Mouse (Mus musculus) olfactory bulb, adult 2 months (tissue): ENCODE measurements around the gene Mccc1.

Source experiments
- CTCF ChIP-seq: fragments of 200-500 bp; IDR thresholded peaks from 2 replicates; pipeline ENCODE4 v1.5.1; 2012; ENCODE audit warnings: low read depth, mild to moderate bottlenecking, low read length, moderate library complexity; ENCODE audit not compliant: insufficient read depth
- POLR2A ChIP-seq: fragments of 200-500 bp; IDR thresholded peaks from 2 replicates; pipeline ENCODE4 v1.6.1; 2012; ENCODE audit warnings: mild to moderate bottlenecking, low read depth, low read length, moderate library complexity; ENCODE audit not compliant: insufficient read depth

- TF ChIP-seq POLR2A (no peak), CTCF (no peak)
These were observed 33.0 kb downstream of the Mccc1 start for GRCm38 (mm10) chr3:35967366-35967921.
